Comparison of ENCODE assay signal across 21 mouse cellular contexts in the genomic region with DNA sequence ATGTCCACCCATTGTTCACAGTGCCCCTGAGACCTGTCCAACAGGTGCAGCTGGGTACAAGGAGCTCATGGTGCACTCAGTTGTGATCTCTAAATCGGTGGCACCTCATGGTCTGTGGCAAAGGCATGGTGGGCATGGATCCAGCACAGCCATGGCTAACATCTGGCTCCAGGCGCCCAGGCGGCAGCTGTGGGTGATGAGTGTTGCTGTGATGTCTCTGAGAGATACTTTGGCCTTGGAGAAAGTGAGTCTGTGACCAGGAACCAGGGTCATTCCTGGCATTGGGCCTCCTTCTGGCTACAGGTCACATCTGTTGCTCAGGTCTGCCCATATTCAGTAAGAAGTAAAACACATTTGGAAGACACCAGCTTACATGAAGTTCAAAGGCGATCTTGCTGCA.
DNase-seq lines count a peak whose midpoint lies in the region; ATAC-seq lines count a peak whose summit lies in the region.
"Had no signal": no experiment of that assay in that cellular context is flagged by ENCODE, and none has a peak within 500 bp of the region (broad histone marks: within the 10 kb centered on the region; RNA-seq: fewer than 3 reads in every experiment).

No protein-coding gene starts in this region.

- H3K36me3 ChIP-seq in heart, embryonic 10.5 days, result no peaks in the 10 kb centered on the region
- H3K36me3 ChIP-seq in heart, embryonic 14.5 days (ENCODE audit: control insufficient read depth, insufficient read depth, low read length), result no peaks in the 10 kb centered on the region
- H3K36me3 ChIP-seq: embryonic facial prominence, embryonic 13.5 days; forebrain, embryonic 12.5 days; hindbrain, embryonic 10.5 days; intestine, embryonic 15.5 days had no signal

- peak overlapping the region; percentile 36; the same call in 1 of the 2 replicates for H3K27ac ChIP-seq in heart, embryonic 10.5 days
- peak overlapping the region; percentile 35 to 74 for H3K27ac ChIP-seq in heart, embryonic 14.5 days (replicated peaks in 1 of 2; ENCODE audit: control insufficient read depth in 1 of 2, insufficient read depth in 1 of 2, low read depth in 2 of 2, low read length in 2 of 2)
- H3K27ac ChIP-seq: embryonic facial prominence, embryonic 13.5 days; forebrain, embryonic 12.5 days; hindbrain, embryonic 10.5 days; hindbrain, embryonic 14.5 days; intestine, embryonic 15.5 days had no signal

- intact Hi-C loops in heart, postnatal 25 days (cut with DNase I), result no loop called here

- H3K4me2 ChIP-seq in heart, embryonic 14.5 days (ENCODE audit: low read length), result peak overlapping the region; percentile 44
- H3K4me2 ChIP-seq: embryonic facial prominence, embryonic 13.5 days; forebrain, embryonic 12.5 days; hindbrain, embryonic 14.5 days; intestine, embryonic 15.5 days had no signal

- DNase-seq in adrenal gland, postnatal 14 days, result peak; percentile 32
- no peak for DNase-seq in adrenal gland, postnatal 10 days
- DNase-seq in heart, embryonic 10.5 days (ENCODE audit: low spot score), result no peak
- no peak for DNase-seq in heart, postnatal 25 days (ENCODE audit: low spot score)
- DNase-seq in heart, adult 9 months (ENCODE audit: low spot score in 2 of 2), result no peak
- DNase-seq: cerebellum, adult 18-20 months; cerebellum, adult 9-11 months; cerebellum, postnatal 36 days; gastrocnemius, postnatal 10 days; kidney, adult 18-20 months; kidney, postnatal 10 days had no signal

- no peaks in the 10 kb centered on the region for H3K27me3 ChIP-seq in heart, embryonic 10.5 days (ENCODE audit: insufficient read depth, poor library complexity, severe bottlenecking)
- H3K27me3 ChIP-seq in heart, embryonic 14.5 days (ENCODE audit: control insufficient read depth, insufficient read depth, low read length), result no peaks in the 10 kb centered on the region
- H3K27me3 ChIP-seq: embryonic facial prominence, embryonic 13.5 days; forebrain, embryonic 12.5 days; intestine, embryonic 15.5 days; Patski had no signal

- 53% methylated on average over 4 of the region's 4 CpGs for WGBS in heart, embryonic 10.5 days
- WGBS in heart, embryonic 14.5 days, result 34% methylated on average over 4 of the region's 4 CpGs

- H3K9me3 ChIP-seq in heart, embryonic 10.5 days, result no peaks in the 10 kb centered on the region
- no peaks in the 10 kb centered on the region for H3K9me3 ChIP-seq in heart, embryonic 14.5 days (ENCODE audit: control insufficient read depth, low read length)
- H3K9me3 ChIP-seq: embryonic facial prominence, embryonic 13.5 days; forebrain, embryonic 12.5 days; hindbrain, embryonic 10.5 days; intestine, embryonic 15.5 days had no signal

- H3K4me1 ChIP-seq in heart, embryonic 10.5 days, result peaks cover 92% of the 10 kb centered on the region
- peaks cover 77 to 95% of the 10 kb centered on the region in 2 experiments for H3K4me1 ChIP-seq in heart, embryonic 14.5 days (ENCODE audit: control insufficient read depth in 2 of 2, insufficient read depth in 2 of 2, low read length in 2 of 2)
- H3K4me1 ChIP-seq: forebrain, embryonic 12.5 days; intestine, embryonic 15.5 days had no signal

- H3K4me3 ChIP-seq in heart, embryonic 10.5 days, result 0 out of 2 replicates have a peak overlapping the region, but pooled peaks have one; percentile 5
- no peak overlapping the region for H3K4me3 ChIP-seq in heart, embryonic 14.5 days (ENCODE audit: control insufficient read depth in 1 of 2, insufficient read depth in 1 of 2, low read depth in 1 of 2, low read length in 2 of 2)
- H3K4me3 ChIP-seq: embryonic facial prominence, embryonic 13.5 days; forebrain, embryonic 12.5 days; hindbrain, embryonic 10.5 days; intestine, embryonic 15.5 days had no signal

- no peak for ATAC-seq in heart, embryonic 14.5 days (ENCODE audit: insufficient number of reproducible peaks, insufficient read depth, low FRiP score, low read depth)
- no peak for ATAC-seq in cerebellum, adult (ENCODE audit: insufficient number of reproducible peaks, low FRiP score, low TSS enrichment)
- ATAC-seq: activated CD4-positive, CD25-positive, alpha-beta regulatory T cell, adult 4 months; forebrain, embryonic 16.5 days; intestine, embryonic 15.5 days; Patski had no signal

- 0 out of 2 replicates have a peak overlapping the region, but pooled peaks have one; percentile 25 for H3K9ac ChIP-seq in heart, embryonic 14.5 days (ENCODE audit: low read length)
- H3K9ac ChIP-seq: embryonic facial prominence, embryonic 13.5 days; forebrain, embryonic 12.5 days; hindbrain, embryonic 14.5 days; intestine, embryonic 15.5 days had no signal
